Mouse (Mus musculus): ENCODE data around the gene Agap3. TPM values are rescaled to one million over a fixed set of nuclear protein-coding genes. Genes with fewer than 3 reads are reported as not detected.

Agap3 gene
- polyA plus RNA-seq, 1 experiment = 17.2 TPM

DNA sequence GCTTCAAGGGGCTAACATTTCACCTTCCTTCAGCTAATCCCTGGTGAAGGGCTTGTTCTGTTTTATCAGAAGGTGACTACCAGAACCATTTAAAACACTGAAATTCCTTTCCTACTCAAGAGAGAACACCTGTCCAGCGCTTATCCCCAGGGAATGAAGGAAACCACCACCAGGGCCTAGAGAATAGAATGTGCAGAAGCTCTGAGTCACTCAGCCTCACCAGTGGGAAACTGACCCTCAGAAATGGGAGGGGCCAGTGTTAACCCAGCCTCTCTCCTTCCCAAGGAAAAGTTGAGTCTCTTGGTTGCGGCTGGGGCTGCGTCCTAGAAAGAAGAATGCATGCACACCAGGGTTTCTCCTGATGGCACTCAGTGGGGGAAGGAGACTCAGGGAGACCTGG lies 3.1 kb downstream of the Agap3 start:
- H3K36me3 ChIP-seq (ENCODE audit: control insufficient read depth) = peaks cover 57% of the 10 kb centered on the region
- no peaks in the 10 kb centered on the region for H3K27me3 ChIP-seq (ENCODE audit: control insufficient read depth)
- H3K4me3 ChIP-seq (replicated peaks) = no peak overlapping the region
- TF ChIP-seq TAL1 (IDR thresholded peaks at IDR 0.05; ENCODE audit: low read length) = no peak
- no peak for TF ChIP-seq GATA1 (IDR thresholded peaks at IDR 0.05; ENCODE audit: low read length)
- no peaks in the 10 kb centered on the region for H3K9me3 ChIP-seq (ENCODE audit: control insufficient read depth, low read length)
- H3K4me1 ChIP-seq (ENCODE audit: control insufficient read depth) = peaks cover 58% of the 10 kb centered on the region

DNA sequence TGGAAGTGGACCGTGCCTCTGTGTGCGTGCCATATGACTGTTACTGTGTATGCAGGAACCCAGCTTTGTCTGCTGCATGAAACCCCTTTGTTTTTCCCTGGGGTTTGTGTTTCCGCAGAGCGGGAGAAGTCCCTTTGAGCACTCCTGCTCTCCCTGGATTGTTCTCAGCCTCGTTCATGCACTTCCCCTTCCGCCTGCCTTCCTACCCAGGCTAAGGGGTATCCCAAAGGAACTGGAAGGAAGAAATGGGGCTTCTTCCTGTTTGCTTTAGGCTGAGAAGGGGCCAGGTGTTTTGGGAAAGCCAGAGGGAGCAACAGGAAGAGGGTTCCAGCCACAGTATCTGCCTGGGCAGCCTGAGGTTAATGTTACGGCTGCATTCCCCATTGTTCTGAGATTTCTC lies 3.6 kb downstream of the Agap3 start:
- no peak for TF ChIP-seq TAL1 (IDR thresholded peaks at IDR 0.05; ENCODE audit: low read length)
- TF ChIP-seq GATA1 (IDR thresholded peaks at IDR 0.05; ENCODE audit: low read length) = no peak
- H3K9me3 ChIP-seq (ENCODE audit: control insufficient read depth, low read length) = no peaks in the 10 kb centered on the region
- no peak overlapping the region for H3K4me3 ChIP-seq (replicated peaks)
- peaks cover 62% of the 10 kb centered on the region for H3K36me3 ChIP-seq (ENCODE audit: control insufficient read depth)
- no peaks in the 10 kb centered on the region for H3K27me3 ChIP-seq (ENCODE audit: control insufficient read depth)
- peaks cover 55% of the 10 kb centered on the region for H3K4me1 ChIP-seq (ENCODE audit: control insufficient read depth)

DNA sequence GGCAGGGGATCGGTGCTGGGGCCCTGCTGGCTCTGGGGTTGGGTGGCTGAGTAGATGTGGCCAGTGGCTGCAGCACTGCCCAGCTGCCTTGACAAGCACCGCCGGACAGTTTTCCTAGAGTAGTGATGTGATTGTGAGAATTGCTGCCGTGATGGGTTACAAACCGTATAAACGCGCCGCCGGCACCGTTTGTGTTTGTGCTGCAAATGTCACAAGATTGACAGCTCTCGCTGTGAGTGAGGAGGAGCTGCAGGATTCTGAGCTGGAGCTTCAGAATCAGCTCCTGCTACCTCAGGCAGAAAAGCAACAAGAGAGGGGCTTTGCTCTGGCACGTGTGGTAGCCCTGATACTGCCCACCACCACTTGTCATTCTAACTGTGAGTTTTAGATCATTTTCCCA lies 14.8 kb downstream of the Agap3 start:
- no peaks in the 10 kb centered on the region for H3K27me3 ChIP-seq (ENCODE audit: control insufficient read depth)
- TF ChIP-seq GATA1 (IDR thresholded peaks at IDR 0.05; ENCODE audit: low read length) (no peak), TAL1 (IDR thresholded peaks at IDR 0.05; ENCODE audit: low read length) (no peak)
- no peak overlapping the region for H3K4me3 ChIP-seq (replicated peaks)
- peaks cover 38% of the 10 kb centered on the region for H3K36me3 ChIP-seq (ENCODE audit: control insufficient read depth)
- peaks cover 2% of the 10 kb centered on the region; the same call in 1 of the 2 replicates for H3K4me1 ChIP-seq (ENCODE audit: control insufficient read depth)
- no peaks in the 10 kb centered on the region for H3K9me3 ChIP-seq (ENCODE audit: control insufficient read depth, low read length)

DNA sequence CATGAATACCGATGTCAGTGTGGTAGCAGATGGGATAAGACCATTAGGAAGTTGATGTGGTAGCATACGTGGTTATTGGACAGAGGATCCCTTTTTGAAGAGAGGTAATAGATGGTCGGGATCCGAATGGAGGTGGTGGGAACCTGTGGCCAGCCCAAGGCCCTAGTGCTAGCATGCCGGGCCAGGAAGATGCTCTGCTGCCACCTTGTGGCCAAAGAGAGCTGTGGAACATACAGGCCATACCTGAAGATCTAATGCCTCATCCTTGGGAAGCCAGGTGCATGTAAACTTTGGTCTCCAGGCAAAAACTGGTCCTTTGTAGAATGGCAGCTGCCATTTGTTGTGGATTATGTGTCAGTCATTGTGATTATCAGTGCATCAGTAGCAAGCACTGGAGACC lies 18.6 kb downstream of the Agap3 start:
- TF ChIP-seq TAL1 (IDR thresholded peaks at IDR 0.05; ENCODE audit: low read length) (no peak), GATA1 (IDR thresholded peaks at IDR 0.05; ENCODE audit: low read length) (no peak)
- Histone ChIP-seq H3K4me1 (ENCODE audit: control insufficient read depth) (peaks cover 13% of the 10 kb centered on the region), H3K27me3 (ENCODE audit: control insufficient read depth) (peaks cover 28% of the 10 kb centered on the region), H3K9me3 (ENCODE audit: control insufficient read depth, low read length) (no peaks in the 10 kb centered on the region; the same call in 1 of the 2 replicates), H3K4me3 (replicated peaks) (no peak overlapping the region), H3K36me3 (ENCODE audit: control insufficient read depth) (peaks cover 25% of the 10 kb centered on the region)

DNA sequence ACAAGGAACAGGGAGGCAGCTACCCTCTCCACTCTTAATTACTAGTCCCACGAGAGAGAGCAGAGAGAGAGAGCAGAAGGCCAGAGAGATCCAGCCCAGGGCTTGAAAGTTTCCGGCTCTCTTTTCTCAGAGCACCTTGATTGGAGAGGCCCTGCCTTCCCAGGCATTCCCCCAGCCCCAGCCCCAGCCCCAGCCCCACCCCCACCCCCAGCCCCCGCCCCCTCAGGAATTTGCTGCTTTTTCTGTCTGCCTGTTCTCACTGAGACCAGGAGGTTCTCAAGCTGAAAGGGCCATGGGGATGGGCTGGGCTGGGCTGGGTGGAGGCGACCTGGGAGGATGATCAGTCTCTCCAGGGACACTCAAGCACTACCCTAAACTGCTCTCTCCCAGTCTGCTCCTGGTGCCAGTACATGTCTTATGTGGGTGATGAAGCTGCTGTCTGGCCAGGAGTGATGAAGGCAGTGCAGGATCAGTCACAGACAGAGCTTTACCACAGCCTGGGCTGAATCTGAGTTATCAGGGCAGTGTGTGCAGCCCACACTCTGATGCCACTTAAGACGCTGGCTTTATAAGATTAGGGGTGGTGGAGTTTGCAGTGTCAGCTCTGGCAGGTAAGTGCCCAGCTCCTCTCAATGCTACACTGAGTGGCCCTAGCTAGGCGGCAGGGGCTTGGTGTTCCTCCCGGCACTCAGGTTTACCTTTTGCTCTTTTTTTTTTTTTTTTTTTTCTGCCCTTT lies 21.1 kb downstream of the Agap3 start:
- H3K36me3 ChIP-seq (ENCODE audit: control insufficient read depth) = peaks cover 38% of the 10 kb centered on the region
- no peak overlapping the region for H3K4me3 ChIP-seq (replicated peaks)
- peaks cover 28% of the 10 kb centered on the region for H3K27me3 ChIP-seq (ENCODE audit: control insufficient read depth)
- H3K4me1 ChIP-seq (ENCODE audit: control insufficient read depth) = peaks cover 13% of the 10 kb centered on the region
- H3K9me3 ChIP-seq (ENCODE audit: control insufficient read depth, low read length) = no peaks in the 10 kb centered on the region; the same call in 1 of the 2 replicates
- no peak for TF ChIP-seq GATA1 (IDR thresholded peaks at IDR 0.05; ENCODE audit: low read length)
- TF ChIP-seq TAL1 (IDR thresholded peaks at IDR 0.05; ENCODE audit: low read length) = no peak

DNA sequence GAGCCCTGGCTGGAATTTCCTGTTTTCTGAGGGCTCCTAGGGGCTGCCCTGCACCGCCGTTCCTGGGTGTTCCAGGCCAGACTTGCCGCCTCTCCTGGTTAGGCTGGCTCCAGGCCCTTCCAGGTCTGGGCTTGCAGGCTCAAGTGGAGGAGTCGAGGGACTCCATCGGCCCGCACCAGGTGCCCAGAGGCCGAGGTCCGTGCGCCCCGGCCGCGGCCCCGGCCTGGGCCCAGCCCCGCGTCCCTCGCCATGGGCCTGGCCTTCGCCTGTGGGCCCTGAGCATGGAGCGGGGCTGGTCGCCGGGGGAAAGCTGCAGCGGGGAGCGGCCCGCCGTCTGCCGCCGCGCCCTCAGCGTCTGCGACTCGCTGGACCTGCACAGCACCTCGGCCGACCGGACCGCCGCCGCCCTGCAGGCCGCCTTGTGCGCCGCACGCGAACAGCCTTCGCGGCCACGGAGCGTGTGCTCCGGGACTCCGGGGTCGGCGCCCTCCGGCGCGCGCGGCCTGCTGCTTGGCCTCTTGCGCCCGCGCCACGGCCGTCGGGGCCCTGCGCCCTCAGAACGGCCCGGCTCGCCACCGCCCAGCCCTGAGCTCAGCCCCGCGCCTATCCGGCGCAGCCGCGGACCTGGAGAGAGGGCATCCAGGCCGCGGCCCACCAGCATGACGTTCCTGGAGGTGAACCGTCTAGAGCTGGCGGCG lies 22.2 kb downstream of the Agap3 start:
- Histone ChIP-seq H3K9me3 (ENCODE audit: control insufficient read depth, low read length) (no peaks in the 10 kb centered on the region; the same call in 1 of the 2 replicates), H3K4me1 (ENCODE audit: control insufficient read depth) (peaks cover 13% of the 10 kb centered on the region), H3K4me3 (replicated peaks) (peak overlapping the region; percentile 27), H3K27me3 (ENCODE audit: control insufficient read depth) (peaks cover 28% of the 10 kb centered on the region), H3K36me3 (ENCODE audit: control insufficient read depth) (peaks cover 47% of the 10 kb centered on the region)
- TF ChIP-seq TAL1 (IDR thresholded peaks at IDR 0.05; ENCODE audit: low read length) (no peak), GATA1 (IDR thresholded peaks at IDR 0.05; ENCODE audit: low read length) (no peak)

DNA sequence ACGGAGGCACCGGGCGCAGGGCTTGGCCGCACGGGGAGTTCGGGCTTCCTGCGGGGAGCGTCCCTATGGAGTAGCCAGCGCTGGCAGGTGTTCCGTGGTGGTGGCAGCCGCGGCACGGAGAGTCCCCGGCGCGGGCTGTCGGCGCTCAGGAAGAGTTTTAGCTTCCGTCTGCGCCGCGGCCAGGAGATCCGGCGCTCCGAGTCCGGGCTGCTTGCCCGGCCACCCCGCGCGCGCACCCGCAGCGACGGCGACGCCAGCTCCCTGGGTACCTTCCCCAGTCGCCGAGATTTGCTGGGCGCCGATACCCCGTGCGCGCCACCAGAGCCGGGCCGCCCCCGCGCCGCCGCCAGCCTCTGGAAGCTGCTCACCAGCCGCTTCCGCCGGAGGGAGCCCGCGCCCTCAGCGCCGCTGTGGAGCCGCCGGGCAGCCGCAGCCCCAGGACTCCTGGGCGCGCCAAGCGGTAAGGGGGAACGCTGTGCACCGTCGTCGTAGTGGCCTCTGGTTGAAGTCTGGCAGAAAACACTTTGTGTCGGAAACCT lies 22.8 kb downstream of the Agap3 start:
- TF ChIP-seq TAL1 (IDR thresholded peaks at IDR 0.05; ENCODE audit: low read length) (no peak), GATA1 (IDR thresholded peaks at IDR 0.05; ENCODE audit: low read length) (no peak)
- Histone ChIP-seq H3K36me3 (ENCODE audit: control insufficient read depth) (peaks cover 50% of the 10 kb centered on the region), H3K4me3 (replicated peaks) (peak overlapping the region; percentile 27), H3K9me3 (ENCODE audit: control insufficient read depth, low read length) (no peaks in the 10 kb centered on the region; the same call in 1 of the 2 replicates), H3K27me3 (ENCODE audit: control insufficient read depth) (peaks cover 28% of the 10 kb centered on the region), H3K4me1 (ENCODE audit: control insufficient read depth) (peaks cover 13% of the 10 kb centered on the region)

DNA sequence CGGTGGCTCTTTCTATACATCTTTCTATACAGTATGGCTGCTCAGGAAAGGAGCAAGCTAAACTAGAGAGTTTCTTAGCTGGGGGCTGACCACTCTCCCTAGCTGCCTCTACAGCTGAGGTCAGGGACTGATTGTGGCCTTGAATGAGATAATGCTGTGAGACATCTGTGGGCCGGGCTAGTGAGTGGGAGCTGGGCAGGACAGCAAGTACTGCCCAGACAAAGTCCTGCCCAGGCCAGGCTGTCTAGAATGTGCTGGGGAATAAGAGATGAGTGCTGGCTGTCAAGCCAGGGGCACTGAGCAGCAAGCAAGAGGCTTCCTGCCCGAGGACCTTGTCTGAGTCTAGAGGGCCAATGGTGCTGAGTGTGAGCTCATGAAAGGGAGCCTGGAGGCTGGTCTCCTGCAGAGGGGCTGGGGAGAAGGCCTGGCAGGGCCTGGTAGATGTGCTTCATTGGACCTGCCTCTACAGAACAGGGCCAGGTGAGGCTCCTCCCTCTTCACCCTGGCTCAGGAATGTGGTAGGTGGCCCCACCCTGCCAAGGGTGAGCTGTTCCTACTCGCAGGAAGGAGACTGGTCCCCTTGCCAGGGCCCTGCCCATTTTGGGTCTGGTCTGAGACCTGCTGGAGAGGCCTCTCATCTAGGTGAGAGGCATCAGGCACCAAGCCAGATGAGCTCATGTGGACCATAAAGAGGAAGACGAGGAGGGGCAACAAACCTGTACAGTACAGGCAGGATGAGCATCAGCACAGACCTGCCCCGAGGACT lies 23.7 kb downstream of the Agap3 start:
- Histone ChIP-seq H3K4me3 (replicated peaks) (no peak overlapping the region), H3K27me3 (ENCODE audit: control insufficient read depth) (peaks cover 28% of the 10 kb centered on the region), H3K9me3 (ENCODE audit: control insufficient read depth, low read length) (no peaks in the 10 kb centered on the region; the same call in 1 of the 2 replicates), H3K4me1 (ENCODE audit: control insufficient read depth) (peaks cover 13% of the 10 kb centered on the region), H3K36me3 (ENCODE audit: control insufficient read depth) (peaks cover 56% of the 10 kb centered on the region)
- TF ChIP-seq TAL1 (IDR thresholded peaks at IDR 0.05; ENCODE audit: low read length) (no peak), GATA1 (IDR thresholded peaks at IDR 0.05; ENCODE audit: low read length) (no peak)

Measured in erythroblast, embryonic 14.5 days (primary cell).